Mouse (Mus musculus) C2C12 (cell line): Measurements from ENCODE around the gene Creb1.

ENCODE experiments used
- CTCF ChIP-seq: IDR thresholded peaks from one replicate; pipeline ENCODE4 v1.5.1; 2011; ENCODE audit not compliant: control insufficient read depth, insufficient read depth, insufficient read length
- USF1 ChIP-seq: IDR thresholded peaks from one replicate; pipeline ENCODE4 v1.6.1; 2011; ENCODE audit warnings: low read depth, mild to moderate bottlenecking, control low read depth, moderate library complexity

DNA sequence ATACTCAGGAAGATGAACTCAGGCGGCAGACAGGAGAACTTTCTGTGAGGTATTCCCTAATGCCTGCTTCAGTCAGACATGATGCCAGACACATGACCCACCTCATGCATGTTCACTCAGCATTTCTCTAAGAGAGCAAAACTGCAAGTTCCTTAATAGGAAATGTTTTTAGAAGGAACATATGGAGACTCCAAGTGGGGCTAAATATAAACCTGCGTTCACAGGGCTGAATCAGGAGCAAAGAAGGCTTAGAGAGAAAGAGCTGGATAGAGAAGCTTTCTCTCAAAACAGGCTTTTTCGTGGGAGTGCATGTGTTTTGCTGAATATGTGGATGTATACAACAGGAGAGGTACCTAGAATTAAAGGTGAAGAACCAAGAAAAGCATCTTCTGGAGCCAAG, 100.8 kb downstream of the Creb1 start:
- TF ChIP-seq CTCF (no peak), USF1 (no peak)
